Mouse (Mus musculus): ENCODE measurements around the gene Pttg1ip.

GRCm38 (mm10) chr10:77636234-77636922 lies 54.9 kb downstream of the Pttg1ip start:
- TF ChIP-seq CTCF (IDR thresholded peaks at IDR 0.05; ENCODE audit: insufficient read depth, low read length) (no peak), POLR2A (IDR thresholded peaks at IDR 0.05; ENCODE audit: borderline replicate concordance, extremely low read depth, low read depth, low read length) (no peak)

All from lung, adult 2 months (tissue).